Mouse (Mus musculus): ENCODE data around the gene Optn.

Gene Optn

GRCm38 (mm10) chr2:4986798-4987197, 77.1 kb downstream of the Optn start:
- DNase-seq (ENCODE audit: low read depth, low spot score): no peak

- no peak for DNase-seq (ENCODE audit: low read depth, low spot score)
Measured at GRCm38 (mm10) chr2:4985000-4985399, 78.9 kb downstream of the Optn start.

DNA sequence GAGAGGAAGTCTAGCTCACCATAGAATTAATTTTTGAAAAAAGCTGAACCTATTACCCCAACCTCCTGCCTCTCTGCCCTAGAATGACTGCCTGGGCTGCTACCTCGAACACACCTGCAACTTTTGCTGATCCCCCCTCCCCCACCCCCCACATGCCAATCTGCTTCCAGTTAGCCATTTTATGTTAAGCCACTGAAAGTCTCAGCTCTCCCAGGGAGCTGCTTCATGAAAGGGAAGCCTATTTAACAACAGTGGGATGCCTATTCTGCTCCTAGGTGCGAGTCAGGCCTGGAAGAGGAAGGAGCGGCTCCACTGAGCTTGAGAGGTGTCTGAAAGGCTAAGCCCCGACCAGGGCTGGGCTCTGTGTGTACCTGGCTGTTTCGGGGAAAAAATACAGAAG, 79.9 kb downstream of the Optn start:
- DNase-seq (ENCODE audit: low read depth, low spot score): no peak

DNA sequence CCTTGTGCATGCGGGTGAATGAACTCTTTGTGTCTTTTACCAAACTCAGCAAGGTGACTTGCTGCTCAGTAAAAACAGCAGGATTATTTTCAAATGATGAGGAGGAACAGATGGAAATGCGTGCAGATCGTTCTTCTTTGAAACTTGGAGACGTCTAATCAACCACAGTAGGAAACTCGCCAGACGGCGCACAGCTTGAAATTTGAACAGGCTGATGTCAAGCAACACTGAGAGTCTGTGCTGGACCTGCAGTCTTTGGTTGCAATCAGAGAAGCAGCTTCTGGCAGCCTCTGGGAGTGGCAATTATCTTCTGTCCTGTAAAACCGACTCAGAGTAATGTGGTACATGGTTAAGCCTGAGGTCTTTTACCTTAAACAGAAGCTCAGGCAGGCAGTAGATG, 85.8 kb downstream of the Optn start:
- DNase-seq (ENCODE audit: low read depth, low spot score): peak; percentile 56

GRCm38 (mm10) chr2:4975807-4976206, 88.0 kb downstream of the Optn start, which contains the start of gene Ucma:
Gene Ucma, plus strand, starts transcription at chr2:4976122.
- DNase-seq (ENCODE audit: low read depth, low spot score): peak; percentile 20

All from brain, embryonic 18.5 days (tissue).